Mouse (Mus musculus) MEL (cell line): ENCODE measurements at regions not wholly inside any gene's neighbourhood (a gene's known extent, or its start where the extent isn't known, plus 50 kb on each side); places are given as distances from the start of the nearest gene placed in this dataset.

Experiments used
- CHD2 ChIP-seq: IDR thresholded peaks from 2 replicates; pipeline ENCODE4 v1.6.1; 2011; ENCODE audit warnings: low read length, improper control_type of control experiment
- CTCF ChIP-seq, 3 experiments: IDR thresholded peaks in 2 of 3; conservative IDR thresholded peaks in 1 of 3; 2 replicates each; pipeline ENCODE4 v1.5.1; 2011 to 2012; ENCODE audit warnings: low read length in 3 of 3, low read depth in 2 of 3, mild to moderate bottlenecking in 2 of 3, improper control_type of control experiment in 1 of 3, inconsistent platforms in 1 of 3, mixed read lengths in 1 of 3, moderate library complexity in 1 of 3; ENCODE audit not compliant: control insufficient read depth in 1 of 3, insufficient read depth in 1 of 3, poor library complexity in 1 of 3, severe bottlenecking in 1 of 3
- EP300 ChIP-seq, 2 experiments: IDR thresholded peaks; 2 replicates each; pipeline ENCODE4 v1.6.1; 2011; ENCODE audit warnings: improper control_type of control experiment in 2 of 2, low read length in 2 of 2, low read depth in 1 of 2, mild to moderate bottlenecking in 1 of 2
- POLR2A ChIP-seq, 2 experiments: IDR thresholded peaks; 2 replicates each; pipeline ENCODE4 v1.6.1; 2011 to 2012; ENCODE audit warnings: low read length in 2 of 2, mild to moderate bottlenecking in 2 of 2, control low read depth in 1 of 2, improper control_type of control experiment in 1 of 2, low read depth in 1 of 2, moderate library complexity in 1 of 2; ENCODE audit not compliant: control insufficient read depth in 1 of 2, insufficient read depth in 1 of 2, poor library complexity in 1 of 2
- ZC3H11A ChIP-seq: IDR thresholded peaks from 2 replicates; pipeline ENCODE4 v1.6.1; 2012; ENCODE audit warnings: low read depth, mild to moderate bottlenecking, inconsistent platforms, low read length, improper control_type of control experiment
- ZMIZ1 ChIP-seq: IDR thresholded peaks from 2 replicates; pipeline ENCODE4 v1.6.1; 2012; ENCODE audit warnings: low read depth, mild to moderate bottlenecking, inconsistent platforms, low read length, improper control_type of control experiment, moderate library complexity
- ZNF384 ChIP-seq: IDR thresholded peaks from 2 replicates; pipeline ENCODE4 v1.6.1; 2012; ENCODE audit warnings: low read depth, mild to moderate bottlenecking, inconsistent platforms, low read length, improper control_type of control experiment

DNA sequence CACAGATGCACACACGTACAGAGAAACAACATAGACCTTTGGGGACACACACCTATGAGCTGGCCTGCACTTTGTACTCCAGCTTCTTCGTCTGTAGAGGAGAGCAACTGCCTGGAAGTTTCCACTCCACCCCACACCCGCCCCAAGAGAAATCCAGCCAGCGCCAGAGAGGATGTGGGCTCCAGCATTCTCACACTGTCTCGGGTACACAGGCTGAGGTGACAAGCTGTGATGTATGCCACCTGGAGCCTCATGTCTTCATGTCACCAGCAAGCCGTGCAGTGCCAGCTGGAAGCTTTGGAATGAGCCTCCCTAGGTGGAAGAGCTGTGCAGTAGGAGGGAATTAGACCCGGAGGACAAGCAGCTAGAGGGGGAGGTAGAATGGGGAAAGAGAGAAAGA is 208.3 kb upstream of the Kazn start:
- TF ChIP-seq EP300 (IDR thresholded peaks at IDR 0.05; ENCODE audit: low read depth in 1 of 2, low read length in 2 of 2), result no peak
- TF ChIP-seq CTCF (IDR thresholded peaks at IDR 0.05 in 2 of 3, conservative IDR thresholded peaks at IDR 0.05 in 1 of 3; ENCODE audit: control insufficient read depth in 1 of 3, insufficient read depth in 1 of 3, low read depth in 2 of 3, low read length in 3 of 3, poor library complexity in 1 of 3, severe bottlenecking in 1 of 3), result no peak
- TF ChIP-seq POLR2A (IDR thresholded peaks at IDR 0.05; ENCODE audit: control insufficient read depth in 1 of 2, insufficient read depth in 1 of 2, low read depth in 1 of 2, low read length in 2 of 2, poor library complexity in 1 of 2), result no peak
- TF ChIP-seq CHD2, result no peak
- no peak for TF ChIP-seq ZC3H11A
- TF ChIP-seq ZMIZ1, result no peak
- TF ChIP-seq ZNF384, result no peak
